Mouse (Mus musculus) lung, postnatal 0 days (tissue): ENCODE data around the gene Vdac1.
A peak's percentile ranks its signal among the peaks of the same experiment; 100 is the strongest.

Source experiments
- CTCF ChIP-seq: IDR thresholded peaks from 2 replicates; pipeline ENCODE4 v1.5.1; 2016; ENCODE audit warnings: antibody characterized with exemption, mild to moderate bottlenecking
- EP300 ChIP-seq: IDR thresholded peaks from 2 replicates; pipeline ENCODE4 v1.6.1; 2016; ENCODE audit warnings: antibody characterized with exemption, mild to moderate bottlenecking, control low read depth

DNA sequence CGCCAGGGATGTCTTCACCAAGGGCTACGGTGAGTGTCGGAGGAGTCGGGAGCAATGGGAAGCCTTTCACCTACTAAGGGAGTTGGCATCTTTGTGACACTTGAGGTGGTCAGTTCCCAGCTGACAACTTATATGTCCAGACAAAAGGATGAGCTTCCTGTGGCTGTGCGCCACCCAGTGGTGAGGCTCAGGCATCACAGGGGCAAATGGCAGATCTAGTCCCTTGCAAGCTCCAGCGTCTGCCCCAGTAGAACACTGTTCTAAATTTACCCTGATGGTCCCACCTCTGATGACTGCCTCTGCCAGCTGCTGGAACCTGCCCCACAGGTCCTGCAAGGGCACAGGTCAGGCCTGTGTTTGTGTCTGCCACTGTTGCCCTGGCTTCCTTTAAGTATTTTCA is 13.7 kb downstream of the Vdac1 start:
- TF ChIP-seq EP300 (no peak), CTCF (peak; percentile 96)
